Mouse (Mus musculus) urinary bladder, postnatal 25 days (tissue): Measurements from ENCODE around the gene Pcp4.

ENCODE experiments used
- DNase-seq: peaks from one replicate; pipeline ENCODE4 v3.0.0; 2022; ENCODE audit warnings: low spot score

The Pcp4 gene

GRCm38 (mm10) chr16:96563350-96564257 is 96.2 kb downstream of the Pcp4 start:
- no peak for DNase-seq

- no peak for DNase-seq
Observed at GRCm38 (mm10) chr16:96567428-96567827, 100.0 kb downstream of the Pcp4 start.
